Mouse (Mus musculus) C2C12 (cell line): ENCODE measurements around the gene Cby1.

Experiments used
- CTCF ChIP-seq: IDR thresholded peaks from one replicate; pipeline ENCODE4 v1.5.1; 2011; ENCODE audit not compliant: control insufficient read depth, insufficient read depth, insufficient read length
- MAX ChIP-seq: IDR thresholded peaks from one replicate; pipeline ENCODE4 v1.6.1; 2011; ENCODE audit warnings: mild to moderate bottlenecking, control low read depth
- MYOD1 ChIP-seq: IDR thresholded peaks from one replicate; pipeline ENCODE4 v1.6.1; 2011; ENCODE audit warnings: low read depth; ENCODE audit not compliant: control insufficient read depth, insufficient read length
- MYOG ChIP-seq: IDR thresholded peaks from one replicate; pipeline ENCODE4 v1.6.1; 2011; ENCODE audit not compliant: control insufficient read depth, insufficient read length; ENCODE audit errors: extremely low read depth
- USF1 ChIP-seq: IDR thresholded peaks from one replicate; pipeline ENCODE4 v1.6.1; 2011; ENCODE audit warnings: low read depth, mild to moderate bottlenecking, control low read depth, moderate library complexity

DNA sequence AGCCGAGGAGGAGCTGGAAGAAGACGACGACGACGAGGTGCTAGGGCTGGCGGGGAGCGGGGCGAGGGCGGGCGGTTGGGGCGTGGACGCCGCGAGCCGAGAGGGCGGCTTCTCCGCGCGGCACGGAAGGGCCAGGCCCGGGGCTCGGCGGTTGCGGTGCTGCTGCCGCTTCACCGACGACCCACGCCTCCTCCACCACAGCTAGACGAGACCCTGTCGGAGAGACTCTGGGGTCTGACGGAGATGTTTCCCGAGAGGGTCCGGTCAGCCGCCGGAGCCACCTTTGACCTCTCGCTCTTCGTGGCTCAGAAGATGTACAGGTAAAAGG is 11.9 kb downstream of the Cby1 start:
- TF ChIP-seq CTCF, result no peak
- TF ChIP-seq USF1, result no peak
- TF ChIP-seq MYOD1, result no peak
- TF ChIP-seq MAX, result no peak
- no peak for TF ChIP-seq MYOG
